9 mouse cellular contexts compared by ENCODE assay signal in genomic region chr2:170520321-170520971, GRCm38 (mm10). TPM values are rescaled to one million over a fixed set of nuclear protein-coding genes. Genes with fewer than 3 reads are reported as not detected.
DNase-seq lines count a peak whose midpoint lies in the region; ATAC-seq and TF ChIP-seq lines count a peak whose summit lies in the region.
"Had no signal": no experiment of that assay in that cellular context is flagged by ENCODE, and none has a peak within 500 bp of the region (broad histone marks: within the 10 kb centered on the region; RNA-seq: fewer than 3 reads in every experiment).

No protein-coding gene starts in this region.

- H3K27ac ChIP-seq in layer of hippocampus, adult 2 months = no peak overlapping the region
- no peak overlapping the region for H3K27ac ChIP-seq in hindbrain, embryonic 16.5 days (ENCODE audit: low read depth, low read length)
- no peak overlapping the region for H3K27ac ChIP-seq in limb, embryonic 14.5 days (replicated peaks; ENCODE audit: low read depth, low read length)
- H3K27ac ChIP-seq in midbrain, postnatal 0 days (ENCODE audit: low read depth, low read length) = no peak overlapping the region

- H3K4me3 ChIP-seq in layer of hippocampus, adult 2 months = no peak overlapping the region
- H3K4me3 ChIP-seq in hindbrain, embryonic 16.5 days (ENCODE audit: low read length) = no peak overlapping the region
- H3K4me3 ChIP-seq in limb, embryonic 14.5 days (replicated peaks; ENCODE audit: low read length) = no peak overlapping the region
- H3K4me3 ChIP-seq in midbrain, postnatal 0 days (ENCODE audit: low read depth, low read length) = no peak overlapping the region
- H3K4me3 ChIP-seq: myocyte had no signal

- in situ Hi-C loops in Patski (cut with MboI; ENCODE audit: low pct_unique_long_range_greater_than_20kb) = loop anchor here (5.0 kb wide), 2 partner anchors 77 to 352 kb away; no protein-coding TSS in a partner anchor

- CTCF ChIA-PET in Patski (lab: Charles Lee) = interaction anchor here (0.7 to 18.5 kb wide), 16 partner anchors 9 to 357 kb away, joined by 3 to 228 read pairs (median 4); partner anchors contain the start of gene 4930470P17Rik

- TF ChIP-seq CTCF in layer of hippocampus, adult 2 months (conservative IDR thresholded peaks at IDR 0.05) = peak; percentile 81
- peak; percentile 80 for TF ChIP-seq CTCF in Patski (IDR thresholded peaks at IDR 0.05)
- peak; percentile 80 for TF ChIP-seq CTCF in midbrain, postnatal 0 days (IDR thresholded peaks at IDR 0.05)

- peaks cover 13% of the 10 kb centered on the region; the same call in 1 of the 2 replicates for H3K36me3 ChIP-seq in hindbrain, embryonic 16.5 days (ENCODE audit: control insufficient read depth, insufficient read depth, low read length)
- peaks cover 38% of the 10 kb centered on the region for H3K36me3 ChIP-seq in limb, embryonic 14.5 days (ENCODE audit: control insufficient read depth, insufficient read depth, low read length)
- H3K36me3 ChIP-seq in midbrain, postnatal 0 days (ENCODE audit: insufficient read depth, low read length) = peaks cover 21% of the 10 kb centered on the region

- no peak overlapping the region for H3K4me2 ChIP-seq in hindbrain, embryonic 16.5 days (ENCODE audit: low read length)
- no peak overlapping the region for H3K4me2 ChIP-seq in limb, embryonic 14.5 days (replicated peaks; ENCODE audit: low read depth, low read length, severe bottlenecking)
- H3K4me2 ChIP-seq in midbrain, postnatal 0 days (ENCODE audit: low read depth, low read length, poor library complexity, severe bottlenecking) = no peak overlapping the region

- DNase-seq in layer of hippocampus, adult 2 months (ENCODE audit: low spot score in 2 of 2) = peak; percentile 47 to 66
- no peak for DNase-seq in layer of hippocampus, adult 9-10 months (ENCODE audit: low spot score)
- peak; percentile 28 for DNase-seq in Patski (ENCODE audit: low read depth, low spot score)
- peak; percentile 78 for DNase-seq in embryo, embryonic 9.5 days (ENCODE audit: extremely low spot score)
- peak; percentile 86 for DNase-seq in limb, embryonic 14.5 days (ENCODE audit: low spot score)
- peak; percentile 88 for DNase-seq in midbrain, postnatal 0 days (ENCODE audit: low spot score)
- peak; percentile 65 for DNase-seq in thymus, postnatal 4 days

- POLR2A ChIA-PET in Patski (lab: Charles Lee) = interaction anchor here (0.6 to 0.9 kb wide), 2 partner anchors 77 to 752 kb away, joined by 4 to 5 read pairs; no protein-coding TSS in a partner anchor

- ATAC-seq in Patski = peak; percentile 83
- ATAC-seq in hindbrain, embryonic 16.5 days = peak; percentile 77
- ATAC-seq in limb, embryonic 14.5 days (ENCODE audit: low FRiP score, low read depth) = peak; percentile 77
- ATAC-seq in midbrain, postnatal 0 days (ENCODE audit: low FRiP score) = peak; percentile 47; the same call in 1 of the 2 replicates

- H3K27me3 ChIP-seq in Patski = no peaks in the 10 kb centered on the region
- no peaks in the 10 kb centered on the region for H3K27me3 ChIP-seq in hindbrain, embryonic 16.5 days (replicated peaks; ENCODE audit: control insufficient read depth, insufficient read depth, low read length)
- H3K27me3 ChIP-seq in limb, embryonic 14.5 days (ENCODE audit: control insufficient read depth, insufficient read depth, low read length) = no peaks in the 10 kb centered on the region
- no peaks in the 10 kb centered on the region; the same call in 1 of the 2 replicates for H3K27me3 ChIP-seq in midbrain, postnatal 0 days (ENCODE audit: insufficient read depth, low read length)

- WGBS in hindbrain, embryonic 16.5 days = 4% methylated on average over 5 of the region's 7 CpGs
- 9% methylated on average over 7 of the region's 7 CpGs for WGBS in limb, embryonic 14.5 days
- 7% methylated on average over 7 of the region's 7 CpGs for WGBS in midbrain, postnatal 0 days

- no peak for TF ChIP-seq POLR2A in limb, embryonic 14.5 days (IDR thresholded peaks at IDR 0.05; ENCODE audit: borderline replicate concordance, extremely low read depth, insufficient read depth, insufficient read length)

- no peak overlapping the region for H3K9ac ChIP-seq in hindbrain, embryonic 16.5 days (ENCODE audit: low read depth, low read length)
- H3K9ac ChIP-seq in limb, embryonic 14.5 days (ENCODE audit: low read depth, low read length, severe bottlenecking) = no peak overlapping the region
- H3K9ac ChIP-seq in midbrain, postnatal 0 days (replicated peaks; ENCODE audit: low read length, poor library complexity, severe bottlenecking) = no peak overlapping the region

- H3K4me1 ChIP-seq in hindbrain, embryonic 16.5 days (ENCODE audit: control insufficient read depth, insufficient read depth, low read depth, low read length) = no peaks in the 10 kb centered on the region
- H3K4me1 ChIP-seq in limb, embryonic 14.5 days (ENCODE audit: control insufficient read depth, insufficient read depth, low read length) = no peaks in the 10 kb centered on the region
- H3K4me1 ChIP-seq in midbrain, postnatal 0 days (ENCODE audit: insufficient read depth, low read length) = no peaks in the 10 kb centered on the region

- H3K9me3 ChIP-seq in hindbrain, embryonic 16.5 days (ENCODE audit: control insufficient read depth, low read length) = no peaks in the 10 kb centered on the region
- no peaks in the 10 kb centered on the region for H3K9me3 ChIP-seq in limb, embryonic 14.5 days (ENCODE audit: control insufficient read depth, low read length)
- no peaks in the 10 kb centered on the region for H3K9me3 ChIP-seq in midbrain, postnatal 0 days (ENCODE audit: low read length)

RNA-seq across cellular contexts. Expression of gene Cyp24a1, which starts 23.5 kb away (rescaled TPM):
- not detected for total RNA-seq in layer of hippocampus, adult 2 months (2021)
- 0.19 TPM for polyA plus RNA-seq in Patski (2021)
- polyA plus RNA-seq in hindbrain, embryonic 16.5 days (2015; fragmentation: Nextera tagmentation; extraction: Ambion mirVana) = 0.08 and 0.10 TPM in 2 replicates
- polyA plus RNA-seq in limb, embryonic 14.5 days (2012; rRNA removed) = 0.03 TPM in 2 replicates
- polyA plus RNA-seq in limb, embryonic 14.5 days (2014; fragmentation: Nextera tagmentation; extraction: Ambion mirVana) = not detected in 2 replicates
- total RNA-seq in midbrain, postnatal 0 days (2014; rRNA removed) = 0.14 TPM in 1 of 2 replicates, not detected in the other
- 0.09 and 0.23 TPM in 2 replicates for polyA plus RNA-seq in midbrain, postnatal 0 days (2015; fragmentation: Nextera tagmentation; extraction: Ambion mirVana)

RNA-seq across cellular contexts. Expression of gene Pfdn4, which starts 24.2 kb away (rescaled TPM):
- total RNA-seq in layer of hippocampus, adult 2 months (2021) = 10 to 100 TPM; 28.6 to 32.2 TPM
- 146 TPM for polyA plus RNA-seq in Patski (2021)
- polyA plus RNA-seq in hindbrain, embryonic 16.5 days (2015; fragmentation: Nextera tagmentation; extraction: Ambion mirVana) = 99.8 and 124 TPM in 2 replicates
- 29.5 and 45.0 TPM in 2 replicates for polyA plus RNA-seq in limb, embryonic 14.5 days (2012; rRNA removed)
- polyA plus RNA-seq in limb, embryonic 14.5 days (2014; fragmentation: Nextera tagmentation; extraction: Ambion mirVana) = 77.0 and 82.6 TPM in 2 replicates
- 94.1 and 161 TPM in 2 replicates for total RNA-seq in midbrain, postnatal 0 days (2014; rRNA removed)
- polyA plus RNA-seq in midbrain, postnatal 0 days (2015; fragmentation: Nextera tagmentation; extraction: Ambion mirVana) = 147 and 157 TPM in 2 replicates
